ENCODE assay signal across 8 mouse cellular contexts in genomic region chr7:25132318-25132960, GRCm38 (mm10). TPM values are rescaled to one million over a fixed set of nuclear protein-coding genes. Genes with fewer than 3 reads are reported as not detected.
DNase-seq lines count a peak whose midpoint lies in the region; ATAC-seq and TF ChIP-seq lines count a peak whose summit lies in the region.

No protein-coding gene starts in this region.

- H3K36me3 ChIP-seq in neural tube, embryonic 11.5 days (ENCODE audit: control insufficient read depth, insufficient read depth, low read length) = no peaks in the 10 kb centered on the region; the same call in 1 of the 2 replicates
- no peaks in the 10 kb centered on the region for H3K36me3 ChIP-seq in heart, embryonic 15.5 days
- no peaks in the 10 kb centered on the region for H3K36me3 ChIP-seq in liver, embryonic 15.5 days (replicated peaks)
- no peaks in the 10 kb centered on the region for H3K36me3 ChIP-seq in small intestine, adult 2 months (ENCODE audit: control insufficient read depth, insufficient read depth, low read length)

- H3K4me3 ChIP-seq in neural tube, embryonic 11.5 days (ENCODE audit: low read depth, low read length) = no peak overlapping the region
- peak overlapping the region; percentile 24; the same call in 1 of the 2 replicates for H3K4me3 ChIP-seq in heart, embryonic 15.5 days
- H3K4me3 ChIP-seq in liver, embryonic 15.5 days (replicated peaks) = peak overlapping the region; percentile 36
- H3K4me3 ChIP-seq in small intestine, adult 2 months (ENCODE audit: low read depth, low read length) = peak overlapping the region; percentile 57

- peak; percentile 6; the same call in 1 of the 2 replicates for ATAC-seq in neural tube, embryonic 11.5 days (ENCODE audit: insufficient read depth, low FRiP score, low TSS enrichment)
- ATAC-seq in heart, embryonic 15.5 days (replicated peaks; ENCODE audit: insufficient number of reproducible peaks, insufficient read depth, low FRiP score, low read depth) = no peak
- ATAC-seq in liver, embryonic 15.5 days (ENCODE audit: insufficient read depth) = no peak

- WGBS in neural tube, embryonic 11.5 days = 4% methylated on average over 25 of the region's 25 CpGs
- 8% methylated on average over 25 of the region's 25 CpGs for WGBS in heart, embryonic 15.5 days
- WGBS in liver, embryonic 15.5 days (ENCODE audit: insufficient replicate concordance) = 4% methylated on average over 25 of the region's 25 CpGs
- WGBS in small intestine, adult 2 months = 10% methylated on average over 25 of the region's 25 CpGs

- H3K27me3 ChIP-seq in neural tube, embryonic 11.5 days (ENCODE audit: control insufficient read depth, insufficient read depth, low read length) = peaks cover 19% of the 10 kb centered on the region
- peaks cover 60% of the 10 kb centered on the region for H3K27me3 ChIP-seq in heart, embryonic 15.5 days
- peaks cover 69% of the 10 kb centered on the region for H3K27me3 ChIP-seq in liver, embryonic 15.5 days
- peaks cover 16% of the 10 kb centered on the region; the same call in 1 of the 2 replicates for H3K27me3 ChIP-seq in small intestine, adult 2 months (ENCODE audit: control insufficient read depth, insufficient read depth, low read length)

- TF ChIP-seq CTCF in small intestine, adult 2 months (IDR thresholded peaks at IDR 0.05; ENCODE audit: extremely low read depth, insufficient read length, insufficient replicate concordance, low read depth, low read length) = no peak

- H3K4me2 ChIP-seq in neural tube, embryonic 11.5 days (ENCODE audit: low read depth) = 0 out of 2 replicates have a peak overlapping the region, but pooled peaks have one; percentile 2
- H3K4me2 ChIP-seq in heart, embryonic 15.5 days = peak overlapping the region; percentile 32; the same call in 1 of the 2 replicates
- H3K4me2 ChIP-seq in liver, embryonic 15.5 days = peak overlapping the region; percentile 61

- H3K9ac ChIP-seq in neural tube, embryonic 11.5 days (ENCODE audit: low read length) = no peak overlapping the region
- no peak overlapping the region for H3K9ac ChIP-seq in heart, embryonic 15.5 days
- no peak overlapping the region; the same call in 1 of the 2 replicates for H3K9ac ChIP-seq in liver, embryonic 15.5 days

- no peak overlapping the region for H3K27ac ChIP-seq in neural tube, embryonic 11.5 days (ENCODE audit: low read depth, low read length)
- H3K27ac ChIP-seq in heart, embryonic 15.5 days = no peak overlapping the region
- no peak overlapping the region for H3K27ac ChIP-seq in liver, embryonic 15.5 days (replicated peaks)
- H3K27ac ChIP-seq in small intestine, adult 2 months (ENCODE audit: insufficient read depth, low read depth, low read length) = peak overlapping the region; percentile 28; the same call in 1 of the 2 replicates

- peaks cover 8% of the 10 kb centered on the region for H3K4me1 ChIP-seq in neural tube, embryonic 11.5 days (ENCODE audit: control insufficient read depth, insufficient read depth, low read length)
- H3K4me1 ChIP-seq in heart, embryonic 15.5 days (replicated peaks) = peaks cover 5% of the 10 kb centered on the region
- H3K4me1 ChIP-seq in liver, embryonic 15.5 days (replicated peaks) = peaks cover 20% of the 10 kb centered on the region
- H3K4me1 ChIP-seq in small intestine, adult 2 months (ENCODE audit: control insufficient read depth, insufficient read depth, insufficient read length, low read length) = no peaks in the 10 kb centered on the region

- no peak for TF ChIP-seq POLR2A in small intestine, adult 2 months (IDR thresholded peaks at IDR 0.05; ENCODE audit: low read depth, low read length)

- H3K9me3 ChIP-seq in neural tube, embryonic 11.5 days (ENCODE audit: control insufficient read depth, low read length) = no peaks in the 10 kb centered on the region
- H3K9me3 ChIP-seq in heart, embryonic 15.5 days (replicated peaks) = no peaks in the 10 kb centered on the region
- no peaks in the 10 kb centered on the region for H3K9me3 ChIP-seq in liver, embryonic 15.5 days (replicated peaks)

- no peak for DNase-seq in neural tube, embryonic 11.5 days (ENCODE audit: low spot score)
- no peak for DNase-seq in neural tube, embryonic 10.5 days (ENCODE audit: extremely low spot score, low spot score)
- no peak for DNase-seq in cerebellum, adult 8-10 months
- no peak for DNase-seq in embryo, embryonic 10.5 days (ENCODE audit: low spot score)
- no peak for DNase-seq in urinary bladder, postnatal 36 days (ENCODE audit: low spot score in 2 of 2)

RNA-seq across cellular contexts. Expression of gene Pou2f2, which starts 47.1 kb away (rescaled TPM):
- 33.7 and 40.9 TPM in 2 replicates for polyA plus RNA-seq in neural tube, embryonic 11.5 days (2014; fragmentation: Nextera tagmentation; extraction: Ambion mirVana)
- polyA plus RNA-seq in heart, embryonic 15.5 days (2015; fragmentation: Nextera tagmentation; extraction: Ambion mirVana) = 0.49 and 1.9 TPM in 2 replicates
- 1.6 and 2.1 TPM in 2 replicates for polyA plus RNA-seq in liver, embryonic 15.5 days (2015; fragmentation: Nextera tagmentation; extraction: Ambion mirVana)
- 2.9 and 6.9 TPM in 2 replicates for polyA plus RNA-seq in small intestine, adult 2 months (2012; rRNA removed)

Comparison
In these comparisons a context has a peak if more than half of its experiments do, and no peak if none do; other contexts are left out.
1. H3K4me2 ChIP-seq: peak in every context shown above with its lines; median percentile 61 in liver, embryonic 15.5 days; 32 in heart, embryonic 15.5 days; 2 in neural tube, embryonic 11.5 days.